Mouse (Mus musculus) brain, adult 2 months (tissue): Measurements from ENCODE around the gene Fto.
A peak's percentile ranks its signal among the peaks of the same experiment; 100 is the strongest.

Source experiments
- DNase-seq: peaks from one replicate; pipeline ENCODE4 v3.0.0; 2011; ENCODE audit warnings: low read depth, low spot score

Gene Fto

DNA sequence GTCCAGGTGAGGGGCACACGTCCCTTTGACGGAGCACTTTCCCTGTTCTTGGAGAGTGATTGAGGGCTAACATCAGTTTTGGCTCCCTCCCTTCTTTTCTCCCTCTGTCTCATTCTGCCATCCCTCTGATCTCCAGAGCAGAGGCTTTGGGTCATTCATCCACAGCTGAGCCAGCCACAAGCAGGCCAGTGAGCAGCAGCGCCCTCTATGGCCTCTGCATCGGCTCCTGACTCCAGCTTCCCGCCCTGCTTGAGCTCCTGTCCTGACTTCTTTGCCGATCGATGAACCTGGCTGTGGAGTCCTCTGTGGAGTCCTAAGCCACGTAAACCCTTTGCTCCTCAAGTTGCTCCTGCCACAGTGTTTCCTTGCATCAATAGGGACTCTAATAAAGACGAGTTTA, 10.9 kb downstream of the Fto start:
- peak; percentile 59 for DNase-seq

DNA sequence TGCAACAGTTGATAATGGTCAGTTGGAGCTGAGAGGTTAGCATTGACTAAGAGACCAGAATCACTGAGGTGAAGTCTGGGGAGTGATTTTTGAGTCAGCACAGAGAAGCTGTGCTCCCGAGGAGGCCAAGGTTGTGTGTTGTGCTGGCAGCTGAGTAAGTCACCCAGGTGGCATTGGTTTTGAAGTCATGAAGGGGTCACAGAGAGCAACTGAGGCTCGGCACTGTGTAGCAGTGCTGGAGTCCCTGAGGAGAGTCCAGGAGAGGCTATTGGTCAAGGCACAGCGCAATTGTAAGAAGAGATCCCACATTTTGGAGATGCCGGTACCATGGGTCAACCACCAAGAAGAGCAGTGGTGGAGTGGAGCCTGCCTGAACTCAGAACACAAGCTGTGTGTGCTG, 11.6 kb downstream of the Fto start:
- no peak for DNase-seq

DNA sequence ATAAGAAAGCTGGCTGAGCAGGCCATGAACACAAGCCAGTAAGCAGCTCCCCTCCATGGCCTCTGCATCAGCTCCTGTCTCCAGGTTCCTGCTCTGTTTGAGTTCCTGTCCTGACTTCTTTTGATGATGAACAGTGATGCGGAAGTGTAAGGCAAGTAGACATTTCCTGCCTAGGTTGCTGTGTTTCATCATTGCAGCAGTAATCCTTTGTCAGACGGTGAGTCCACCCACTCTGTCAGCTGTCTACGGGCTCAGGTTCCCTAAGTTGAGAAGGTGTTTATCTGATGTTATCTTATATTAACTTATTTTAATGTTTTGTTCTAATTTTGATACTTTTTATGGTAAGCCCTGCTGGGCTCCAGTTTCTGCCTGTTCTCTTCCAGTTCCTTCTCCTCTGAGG, 12.7 kb downstream of the Fto start:
- no peak for DNase-seq

GRCm38 (mm10) chr8:91326946-91327345, 13.6 kb downstream of the Fto start:
- DNase-seq = no peak

GRCm38 (mm10) chr8:91327471-91328205, 14.3 kb downstream of the Fto start:
- DNase-seq = peak; percentile 43

GRCm38 (mm10) chr8:91329056-91329455, 15.7 kb downstream of the Fto start:
- no peak for DNase-seq

DNA sequence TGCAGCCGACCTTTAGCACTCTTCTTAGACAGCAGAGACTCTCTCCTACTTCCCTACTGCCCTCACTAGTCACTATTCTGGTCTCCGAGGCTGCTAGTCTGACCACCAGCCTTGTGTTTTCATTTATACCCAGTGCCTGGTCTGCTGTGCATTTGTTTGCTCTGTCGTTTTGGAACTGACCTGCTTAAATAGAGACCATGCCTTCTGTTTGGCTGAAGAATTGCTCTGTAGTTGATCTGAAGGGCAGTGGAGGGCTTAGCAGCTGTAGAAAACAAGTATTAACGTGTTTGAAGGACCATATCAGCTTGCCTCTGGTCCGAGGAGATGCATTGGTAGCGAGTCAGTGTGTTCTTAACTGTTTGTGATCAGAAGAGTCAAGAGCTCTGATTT, 16.1 kb downstream of the Fto start:
- DNase-seq = no peak

DNA sequence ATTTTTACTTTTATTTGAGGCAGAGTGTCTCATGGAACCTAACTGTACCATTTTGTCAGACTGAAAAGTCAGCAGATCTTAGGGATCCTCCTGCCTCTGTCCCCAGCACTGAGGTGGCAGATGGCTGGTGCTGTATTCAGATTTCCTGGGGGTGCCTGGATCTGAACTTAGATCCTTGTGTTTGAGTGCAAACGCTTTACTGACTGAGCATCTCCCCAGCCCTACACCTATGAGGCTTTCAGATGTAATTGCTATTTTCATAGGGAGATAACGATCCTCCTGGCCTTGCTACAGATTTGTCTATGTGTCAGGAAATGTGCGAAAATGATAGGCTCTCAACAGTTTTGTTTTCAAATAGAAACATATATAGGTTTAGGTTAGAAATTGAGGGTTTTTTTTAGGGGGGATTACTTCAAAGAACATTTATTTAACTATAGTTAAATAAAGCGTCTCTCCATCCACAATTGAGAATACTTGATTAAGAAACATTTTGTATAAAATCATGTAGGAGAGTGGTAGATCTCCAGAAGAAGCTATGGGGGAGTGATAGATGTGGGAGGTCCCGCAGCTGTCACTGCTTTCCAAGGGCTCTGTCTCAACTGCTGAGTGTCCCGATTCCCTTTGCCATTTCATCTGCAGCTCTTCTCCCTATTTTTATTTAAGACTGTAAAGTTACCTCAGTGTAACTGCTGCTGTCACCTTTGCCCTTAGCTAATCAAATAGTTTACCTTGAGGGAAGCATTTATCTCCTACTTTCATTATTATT, 25.2 kb downstream of the Fto start:
- peak; percentile 78 for DNase-seq

DNA sequence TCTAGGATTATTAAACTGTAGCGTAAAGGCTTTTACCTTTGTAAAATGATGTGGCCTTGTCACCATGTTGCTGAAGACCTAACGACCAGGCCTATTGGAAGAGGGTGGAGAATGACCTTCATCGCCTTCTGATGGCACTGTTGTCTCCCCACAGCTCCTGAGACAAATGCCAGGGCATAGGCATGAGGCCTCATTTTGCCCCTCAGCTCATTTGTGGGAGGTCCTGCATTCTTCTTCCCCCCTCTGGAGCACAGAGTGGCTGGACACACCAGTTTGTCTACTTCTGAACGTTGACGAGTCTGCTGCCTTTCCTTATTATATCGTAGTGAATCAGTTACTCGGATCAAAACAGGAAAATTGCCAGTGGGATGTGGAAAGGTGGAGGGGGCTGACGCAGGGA, 26.3 kb downstream of the Fto start:
- no peak for DNase-seq

DNA sequence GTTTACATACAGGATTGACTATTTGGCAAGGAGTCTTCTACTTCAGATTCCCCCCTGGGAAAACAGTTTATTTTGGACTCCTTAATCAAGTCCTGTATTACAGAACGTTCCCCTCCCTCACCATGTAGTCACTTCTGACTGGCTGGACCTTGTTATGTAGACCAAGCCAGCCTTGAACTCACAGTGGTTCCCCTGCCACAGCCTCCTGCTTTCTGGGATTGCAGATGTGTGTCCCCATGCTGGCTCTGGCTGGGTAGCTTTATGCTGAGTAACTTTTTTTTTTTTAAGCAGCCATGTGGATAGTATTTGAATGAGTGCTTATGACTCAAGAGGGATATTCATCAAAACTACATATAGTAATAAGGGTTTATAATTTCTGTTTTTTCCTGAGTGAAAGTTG, 27.4 kb downstream of the Fto start:
- no peak for DNase-seq

- DNase-seq = no peak
Observed at GRCm38 (mm10) chr8:91342196-91342595, 28.9 kb downstream of the Fto start.

DNA sequence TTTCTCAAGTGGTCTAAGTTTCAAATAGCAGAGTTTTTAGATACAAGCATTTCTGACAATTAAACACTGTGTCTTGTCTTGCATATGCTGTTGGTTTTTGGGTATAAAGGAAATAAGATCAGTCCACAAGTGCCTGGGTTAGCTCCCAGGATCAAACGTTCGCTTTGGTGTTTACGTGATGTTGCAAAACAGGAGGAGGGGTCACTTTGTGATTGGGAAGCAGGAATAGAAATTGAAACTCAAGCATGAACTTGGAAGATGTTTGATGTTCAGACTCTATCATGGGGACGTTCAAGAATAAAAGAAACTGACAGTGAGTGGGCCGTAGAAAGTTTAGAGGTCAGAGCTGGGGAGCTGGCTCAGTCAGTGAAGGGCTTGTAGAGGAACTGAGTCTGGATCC, 29.5 kb downstream of the Fto start:
- no peak for DNase-seq

DNA sequence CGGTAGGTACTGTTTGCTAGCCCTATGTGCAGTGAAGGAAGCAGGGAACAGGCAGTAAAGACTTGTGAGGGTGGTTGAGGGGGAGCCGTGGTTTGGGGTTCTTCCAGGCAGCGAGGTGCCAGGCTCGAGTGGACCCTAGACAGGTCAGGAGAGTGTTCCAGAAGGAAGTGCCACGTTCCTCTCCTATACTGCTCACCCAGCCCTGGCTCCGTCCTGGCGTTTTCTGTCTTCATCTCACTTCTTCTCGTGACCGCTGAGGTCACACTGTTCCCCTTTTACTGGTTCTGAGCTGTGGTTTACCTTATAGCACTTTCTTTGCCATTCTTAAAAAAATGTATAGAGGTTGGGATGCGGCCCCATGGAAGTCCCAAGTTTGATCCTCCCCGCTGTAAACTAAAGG, 31.3 kb downstream of the Fto start:
- DNase-seq = no peak

DNA sequence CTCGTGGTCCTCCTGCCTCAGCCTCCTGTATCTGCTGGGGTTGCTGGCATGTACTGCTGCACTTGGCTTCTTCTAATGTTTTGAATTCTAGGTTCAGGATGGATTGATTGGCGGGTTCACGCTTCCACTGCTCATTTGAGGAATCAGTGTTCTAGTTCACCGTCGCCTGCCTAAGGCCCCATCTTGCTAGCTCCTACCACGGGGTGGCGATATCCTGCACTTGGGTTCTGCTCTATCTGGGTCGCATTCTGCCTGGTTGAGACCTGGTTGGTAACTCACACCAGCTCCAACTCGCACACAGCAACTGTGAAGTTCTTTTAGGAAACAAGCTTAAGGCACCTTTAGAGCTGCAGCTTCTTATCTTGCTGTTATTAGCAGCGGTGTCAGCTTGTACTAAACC, 33.8 kb downstream of the Fto start:
- no peak for DNase-seq

GRCm38 (mm10) chr8:91347595-91347994, 34.3 kb downstream of the Fto start:
- no peak for DNase-seq

GRCm38 (mm10) chr8:91349816-91350215, 36.5 kb downstream of the Fto start:
- no peak for DNase-seq

DNA sequence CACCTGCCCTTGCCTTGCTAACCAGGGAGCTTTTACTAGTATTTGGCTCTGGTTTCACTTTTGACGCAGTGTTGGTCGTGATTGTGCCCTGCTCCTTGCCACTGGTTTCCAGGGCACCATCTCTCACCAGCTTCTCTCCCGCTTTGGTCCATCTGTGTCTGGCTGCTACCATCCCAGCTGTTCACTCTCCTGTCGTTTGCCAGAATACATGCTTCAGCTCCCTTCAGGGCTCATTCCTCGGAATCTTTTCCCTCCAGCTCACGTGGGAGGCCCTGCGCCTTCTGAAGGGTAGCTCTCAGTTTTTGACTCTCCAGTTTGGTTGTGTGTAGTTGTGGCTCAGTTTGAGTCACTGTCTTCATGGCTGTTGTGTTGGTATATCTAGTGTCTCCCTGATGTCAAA, 37.3 kb downstream of the Fto start:
- DNase-seq = peak; percentile 78

GRCm38 (mm10) chr8:91352598-91352997, 39.3 kb downstream of the Fto start:
- no peak for DNase-seq

GRCm38 (mm10) chr8:91353062-91353461, 39.7 kb downstream of the Fto start:
- no peak for DNase-seq

- no peak for DNase-seq
Observed at GRCm38 (mm10) chr8:91353907-91354306, 40.6 kb downstream of the Fto start.

DNA sequence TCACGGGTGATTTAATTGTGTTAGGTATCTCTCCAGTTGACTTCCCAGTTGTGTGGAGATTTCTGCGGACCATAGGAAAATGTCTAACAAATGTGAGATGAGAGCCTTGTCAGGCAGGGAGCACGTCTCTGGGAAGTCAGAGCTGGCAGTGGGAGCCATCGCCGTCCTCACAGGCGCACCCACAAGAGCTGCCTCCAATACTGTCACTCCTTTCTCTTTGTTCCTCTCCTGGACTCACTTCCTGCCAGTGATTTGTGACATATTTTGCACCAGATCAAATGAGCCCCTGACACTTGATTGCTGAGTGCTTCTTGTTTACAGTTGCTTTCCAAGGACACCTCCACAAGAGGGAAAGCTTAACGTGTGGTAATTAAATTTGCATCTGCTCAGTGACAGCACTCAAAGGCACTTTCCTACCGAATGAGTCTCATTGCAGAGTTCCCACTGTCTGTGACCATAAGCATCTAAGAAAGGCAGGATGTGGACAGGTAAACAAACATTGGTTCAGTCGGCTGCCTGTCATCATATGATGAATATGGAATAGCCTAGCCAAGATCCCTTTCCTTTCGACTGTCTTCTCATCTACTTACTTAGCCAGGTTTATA, 42.1 kb downstream of the Fto start:
- no peak for DNase-seq

GRCm38 (mm10) chr8:91355956-91356699, 42.8 kb downstream of the Fto start:
- DNase-seq = no peak
